Mouse (Mus musculus) liver, adult 2 months (tissue): ENCODE measurements at regions not wholly inside any gene's neighbourhood (a gene's known extent, or its start where the extent isn't known, plus 50 kb on each side); places are given as distances from the start of the nearest gene placed in this dataset.
A peak's percentile ranks its signal among the peaks of the same experiment; 100 is the strongest.

Source experiments
- DNase-seq: peaks from one replicate; pipeline ENCODE4 v3.0.0-alpha.2; 2011; ENCODE audit warnings: low read depth, low spot score; ENCODE audit errors: extremely low read depth
- H3K27ac ChIP-seq: fragments of 200-500 bp; replicated peaks from 2 replicates; pipeline ENCODE4 v1.5.1; 2012; ENCODE audit warnings: low read depth, mild to moderate bottlenecking, control low read depth, inconsistent platforms, low read length; ENCODE audit not compliant: insufficient read depth
- H3K27me3 ChIP-seq: fragments of 200-500 bp; 2 replicates; pipeline ENCODE4 v1.6.1; 2012; ENCODE audit warnings: mild to moderate bottlenecking, moderate library complexity, low read length, inconsistent platforms; ENCODE audit not compliant: control insufficient read depth, insufficient read depth
- H3K36me3 ChIP-seq: fragments of 200-500 bp; 2 replicates; pipeline ENCODE4 v1.6.1; 2012; ENCODE audit warnings: low read length, inconsistent platforms; ENCODE audit not compliant: control insufficient read depth, insufficient read depth
- H3K4me1 ChIP-seq: fragments of 200-500 bp; 2 replicates; pipeline ENCODE4 v1.6.1; 2011; ENCODE audit warnings: low read length; ENCODE audit not compliant: control insufficient read depth, insufficient read depth
- H3K4me3 ChIP-seq: fragments of 200-500 bp; 2 replicates; pipeline ENCODE4 v1.5.1; 2011; ENCODE audit warnings: low read depth, mild to moderate bottlenecking, control low read depth, low read length, moderate library complexity; ENCODE audit not compliant: insufficient read depth
- H3K79me2 ChIP-seq: fragments of 200-500 bp; 2 replicates; pipeline ENCODE4 v1.6.1; 2012; ENCODE audit warnings: inconsistent platforms, mild to moderate bottlenecking, low read length, moderate library complexity; ENCODE audit not compliant: control insufficient read depth, insufficient read depth
- H3K9ac ChIP-seq: fragments of 200-500 bp; 2 replicates; pipeline ENCODE4 v1.6.1; 2012; ENCODE audit warnings: low read depth, mild to moderate bottlenecking, control low read depth, inconsistent platforms, low read length
- CTCF ChIP-seq: fragments of 200-500 bp; IDR thresholded peaks from 2 replicates; pipeline ENCODE4 v1.5.1; 2011; ENCODE audit warnings: low read depth, low read length, control low read depth
- POLR2A ChIP-seq: fragments of 200-500 bp; IDR thresholded peaks from 2 replicates; pipeline ENCODE4 v1.6.1; 2011; ENCODE audit warnings: low read length, control low read depth; ENCODE audit not compliant: insufficient read depth; ENCODE audit errors: extremely low read depth
- WGBS: fragments of 180-500 bp; shearing (Covaris S2); methylation state at CpG from one replicate; pipeline ENCODE4 v1.1.7; 2018; 5-methylcytosine and 5-hydroxymethylcytosine counted together

- TF ChIP-seq POLR2A (no peak), CTCF (no peak)
- Histone ChIP-seq H3K27me3 (no peaks in the 10 kb centered on the region), H3K27ac (no peak overlapping the region), H3K9ac (no peak overlapping the region), H3K4me1 (no peaks in the 10 kb centered on the region), H3K36me3 (no peaks in the 10 kb centered on the region), H3K79me2 (no peaks in the 10 kb centered on the region), H3K4me3 (no peak overlapping the region)
- peak; percentile 10 for DNase-seq
- 35% methylated on average over 17 of the region's 17 CpGs for WGBS
Observed at GRCm38 (mm10) chr8:10760851-10761693, 247.2 kb downstream of the Irs2 start.

- no peaks in the 10 kb centered on the region for H3K79me2 ChIP-seq
- H3K27ac ChIP-seq: no peak overlapping the region
- WGBS: 84% methylated on average over 6 of the region's 6 CpGs
- H3K36me3 ChIP-seq: no peaks in the 10 kb centered on the region
- TF ChIP-seq CTCF: no peak
- TF ChIP-seq POLR2A: no peak
- no peaks in the 10 kb centered on the region for H3K27me3 ChIP-seq
- no peak overlapping the region for H3K9ac ChIP-seq
- H3K4me3 ChIP-seq: no peak overlapping the region
- no peaks in the 10 kb centered on the region for H3K4me1 ChIP-seq
- DNase-seq: no peak
Observed at GRCm38 (mm10) chr8:10760231-10760630, 248.0 kb downstream of the Irs2 start.

- H3K4me1 ChIP-seq: no peaks in the 10 kb centered on the region; the same call in 1 of the 2 replicates
- TF ChIP-seq CTCF: no peak
- no peak for TF ChIP-seq POLR2A
- 86% methylated on average over 4 of the region's 4 CpGs for WGBS
- H3K79me2 ChIP-seq: no peaks in the 10 kb centered on the region
- no peak for DNase-seq
- no peaks in the 10 kb centered on the region for H3K27me3 ChIP-seq
- H3K27ac ChIP-seq: no peak overlapping the region
- H3K4me3 ChIP-seq: no peak overlapping the region
- no peak overlapping the region for H3K9ac ChIP-seq
- H3K36me3 ChIP-seq: no peaks in the 10 kb centered on the region
Observed at GRCm38 (mm10) chr8:10758151-10758550, 250.1 kb downstream of the Irs2 start.

GRCm38 (mm10) chr8:10754986-10755308 lies 253.3 kb downstream of the Irs2 start:
- Histone ChIP-seq H3K4me3 (no peak overlapping the region), H3K36me3 (no peaks in the 10 kb centered on the region), H3K79me2 (no peaks in the 10 kb centered on the region), H3K4me1 (no peaks in the 10 kb centered on the region; the same call in 1 of the 2 replicates), H3K27me3 (no peaks in the 10 kb centered on the region), H3K27ac (no peak overlapping the region), H3K9ac (no peak overlapping the region)
- no peak for DNase-seq
- TF ChIP-seq CTCF: no peak
- TF ChIP-seq POLR2A: no peak
- WGBS: 80% methylated on average over 4 of the region's 4 CpGs

- Histone ChIP-seq H3K79me2 (no peaks in the 10 kb centered on the region), H3K9ac (no peak overlapping the region), H3K27me3 (no peaks in the 10 kb centered on the region), H3K27ac (no peak overlapping the region), H3K4me1 (no peaks in the 10 kb centered on the region; the same call in 1 of the 2 replicates), H3K36me3 (no peaks in the 10 kb centered on the region), H3K4me3 (no peak overlapping the region)
- WGBS: 59% methylated on average over 13 of the region's 13 CpGs
- DNase-seq: peak; percentile 21
- TF ChIP-seq CTCF (no peak), POLR2A (no peak)
Observed at GRCm38 (mm10) chr8:10754232-10754985, 253.8 kb downstream of the Irs2 start.

GRCm38 (mm10) chr8:10753056-10753455 lies 255.2 kb downstream of the Irs2 start:
- WGBS: 88% methylated on average over 6 of the region's 6 CpGs
- no peak for DNase-seq

More at GRCm38 (mm10) chr8:10753056-10753455, 255.2 kb downstream of the Irs2 start:
- no peak for TF ChIP-seq CTCF
- H3K79me2 ChIP-seq: no peaks in the 10 kb centered on the region
- no peak overlapping the region for H3K4me3 ChIP-seq
- H3K36me3 ChIP-seq: no peaks in the 10 kb centered on the region
- no peaks in the 10 kb centered on the region for H3K27me3 ChIP-seq
- no peak overlapping the region for H3K9ac ChIP-seq
- H3K27ac ChIP-seq: no peak overlapping the region
- H3K4me1 ChIP-seq: no peaks in the 10 kb centered on the region; the same call in 1 of the 2 replicates
